Mouse (Mus musculus): Measurements from ENCODE around the gene Zscan10. TPM values are rescaled to one million over a fixed set of nuclear protein-coding genes. Genes with fewer than 3 reads are reported as not detected.
"Not testable (repeated sequence)": the region's sequence is repeated elsewhere in the genome, so short reads cannot be mapped to it uniquely, and the experiment has no call there.

Zscan10 gene
- polyA plus RNA-seq, 1 experiment from 2014 or later: not detected

- H3K4me2 ChIP-seq: no peak overlapping the region
- H3K36me3 ChIP-seq (ENCODE audit: control insufficient read depth, insufficient read depth, low read length): peaks cover 39% of the 10 kb centered on the region
- no peaks in the 10 kb centered on the region for H3K27me3 ChIP-seq (ENCODE audit: control insufficient read depth, insufficient read depth, low read length)
- peaks cover 2% of the 10 kb centered on the region for H3K9me3 ChIP-seq (replicated peaks; ENCODE audit: control insufficient read depth, low read length)
- no peak overlapping the region for H3K27ac ChIP-seq (ENCODE audit: low read depth, low read length)
- no peak overlapping the region for H3K9ac ChIP-seq (ENCODE audit: low read depth, low read length)
- H3K4me1 ChIP-seq (ENCODE audit: control insufficient read depth, insufficient read depth, low read length): no peaks in the 10 kb centered on the region
- ATAC-seq (replicated peaks; ENCODE audit: insufficient number of reproducible peaks, low FRiP score, low TSS enrichment): peak; percentile 31; the same call in 1 of the 2 replicates
- 90% methylated on average over 38 of the region's 38 CpGs for WGBS (ENCODE audit: insufficient replicate concordance)
- no peak overlapping the region for H3K4me3 ChIP-seq (ENCODE audit: low read depth, low read length)
These were observed 24.6 kb upstream of the Zscan10 start for GRCm38 (mm10) chr17:23575951-23576552.

GRCm38 (mm10) chr17:23584786-23585185, 15.9 kb upstream of the Zscan10 start:
- WGBS (ENCODE audit: insufficient replicate concordance): 71% methylated on average over 8 of the region's 8 CpGs
- Histone ChIP-seq H3K4me3 (ENCODE audit: low read depth, low read length) (peak overlapping the region; percentile 57; the same call in 1 of the 2 replicates), H3K36me3 (ENCODE audit: control insufficient read depth, insufficient read depth, low read length) (peaks cover 11% of the 10 kb centered on the region), H3K27ac (ENCODE audit: low read depth, low read length) (no peak overlapping the region), H3K4me2 (peak overlapping the region; percentile 93), H3K9ac (ENCODE audit: low read depth, low read length) (peak overlapping the region; percentile 72; the same call in 1 of the 2 replicates), H3K9me3 (replicated peaks; ENCODE audit: control insufficient read depth, low read length) (no peaks in the 10 kb centered on the region), H3K27me3 (ENCODE audit: control insufficient read depth, insufficient read depth, low read length) (no peaks in the 10 kb centered on the region), H3K4me1 (ENCODE audit: control insufficient read depth, insufficient read depth, low read length) (peaks cover 9% of the 10 kb centered on the region)
- ATAC-seq (replicated peaks; ENCODE audit: insufficient number of reproducible peaks, low FRiP score, low TSS enrichment): no peak

DNA sequence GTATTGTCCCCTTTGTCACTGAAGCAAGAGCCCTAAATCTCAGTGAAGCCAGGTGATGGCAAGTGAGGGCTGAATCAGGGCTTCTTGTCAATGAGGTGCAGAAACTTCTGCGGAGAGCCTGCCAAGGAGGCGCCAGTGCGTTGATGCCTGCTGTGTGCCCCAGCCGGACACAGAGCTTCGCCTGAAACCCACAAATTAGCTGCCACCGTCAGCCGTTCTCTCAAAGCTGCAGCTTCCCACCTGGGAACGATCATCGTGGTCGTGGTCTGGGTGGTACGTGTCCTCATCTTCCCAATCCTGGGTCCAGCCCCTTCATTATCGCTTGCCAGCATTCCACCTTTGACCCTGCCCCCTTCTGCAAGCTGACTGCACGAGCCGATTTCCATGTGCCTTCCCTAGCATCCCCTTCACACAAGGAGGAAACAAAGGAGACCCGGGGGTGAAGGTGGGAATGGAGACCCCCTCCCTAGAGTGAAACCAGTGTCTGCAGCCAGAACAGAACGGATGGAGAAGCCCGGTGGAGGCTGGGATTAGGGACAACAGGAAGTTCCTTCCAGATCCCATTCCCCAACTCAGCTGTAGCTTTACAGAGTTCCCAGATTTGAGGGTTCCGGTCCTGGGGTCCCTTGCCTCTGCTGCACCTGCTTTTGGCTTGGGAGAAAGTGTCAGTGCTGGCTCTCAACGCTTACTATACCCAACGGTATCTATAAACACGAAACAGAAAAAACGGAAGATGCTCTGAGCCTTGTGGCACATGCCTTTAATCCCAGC, 14.8 kb upstream of the Zscan10 start:
- Histone ChIP-seq H3K4me1 (ENCODE audit: control insufficient read depth, insufficient read depth, low read length) (peaks cover 9% of the 10 kb centered on the region), H3K9me3 (replicated peaks; ENCODE audit: control insufficient read depth, low read length) (no peaks in the 10 kb centered on the region), H3K27me3 (ENCODE audit: control insufficient read depth, insufficient read depth, low read length) (no peaks in the 10 kb centered on the region), H3K4me3 (ENCODE audit: low read depth, low read length) (peak overlapping the region; percentile 57), H3K36me3 (ENCODE audit: control insufficient read depth, insufficient read depth, low read length) (peaks cover 2% of the 10 kb centered on the region; the same call in 1 of the 2 replicates), H3K9ac (ENCODE audit: low read depth, low read length) (peak overlapping the region; percentile 72), H3K27ac (ENCODE audit: low read depth, low read length) (no peak overlapping the region; the same call in 1 of the 2 replicates), H3K4me2 (peak overlapping the region; percentile 93)
- ATAC-seq (replicated peaks; ENCODE audit: insufficient number of reproducible peaks, low FRiP score, low TSS enrichment): peak; percentile 63
- under 1% methylated on average over 22 of the region's 22 CpGs for WGBS (ENCODE audit: insufficient replicate concordance)

GRCm38 (mm10) chr17:23587253-23587652, 13.4 kb upstream of the Zscan10 start:
- WGBS (ENCODE audit: insufficient replicate concordance): 48% methylated on average over 2 of the region's 2 CpGs
- H3K27me3 ChIP-seq (ENCODE audit: control insufficient read depth, insufficient read depth, low read length): no peaks in the 10 kb centered on the region
- H3K27ac ChIP-seq (ENCODE audit: low read depth, low read length): no peak overlapping the region
- peaks cover 9% of the 10 kb centered on the region for H3K4me1 ChIP-seq (ENCODE audit: control insufficient read depth, insufficient read depth, low read length)
- no peak overlapping the region for H3K4me3 ChIP-seq (ENCODE audit: low read depth, low read length)
- H3K9ac ChIP-seq (ENCODE audit: low read depth, low read length): no peak overlapping the region
- no peak overlapping the region for H3K4me2 ChIP-seq
- ATAC-seq (replicated peaks; ENCODE audit: insufficient number of reproducible peaks, low FRiP score, low TSS enrichment): no peak
- no peaks in the 10 kb centered on the region for H3K36me3 ChIP-seq (ENCODE audit: control insufficient read depth, insufficient read depth, low read length)
- no peaks in the 10 kb centered on the region for H3K9me3 ChIP-seq (replicated peaks; ENCODE audit: control insufficient read depth, low read length)

- H3K4me1 ChIP-seq (ENCODE audit: control insufficient read depth, insufficient read depth, low read length): no peaks in the 10 kb centered on the region
- H3K4me2 ChIP-seq: peak overlapping the region; percentile 90
- peak overlapping the region; percentile 83 for H3K9ac ChIP-seq (ENCODE audit: low read depth, low read length)
- peak overlapping the region; percentile 51 for H3K4me3 ChIP-seq (ENCODE audit: low read depth, low read length)
- ATAC-seq (replicated peaks; ENCODE audit: insufficient number of reproducible peaks, low FRiP score, low TSS enrichment): peak; percentile 96
- no peaks in the 10 kb centered on the region for H3K9me3 ChIP-seq (replicated peaks; ENCODE audit: control insufficient read depth, low read length)
- no peaks in the 10 kb centered on the region for H3K36me3 ChIP-seq (ENCODE audit: control insufficient read depth, insufficient read depth, low read length)
- no peaks in the 10 kb centered on the region for H3K27me3 ChIP-seq (ENCODE audit: control insufficient read depth, insufficient read depth, low read length)
- WGBS (ENCODE audit: insufficient replicate concordance): 7% methylated on average over 34 of the region's 34 CpGs
- H3K27ac ChIP-seq (ENCODE audit: low read depth, low read length): peak overlapping the region; percentile 68
These were observed 8.3 kb upstream of the Zscan10 start for GRCm38 (mm10) chr17:23592208-23592925.

- H3K4me1 ChIP-seq (ENCODE audit: control insufficient read depth, insufficient read depth, low read length): no peaks in the 10 kb centered on the region
- H3K9ac ChIP-seq (ENCODE audit: low read depth, low read length): peak overlapping the region; percentile 83
- ATAC-seq (replicated peaks; ENCODE audit: insufficient number of reproducible peaks, low FRiP score, low TSS enrichment): peak; percentile 44; the same call in 1 of the 2 replicates
- H3K4me3 ChIP-seq (ENCODE audit: low read depth, low read length): peak overlapping the region; percentile 51
- H3K9me3 ChIP-seq (replicated peaks; ENCODE audit: control insufficient read depth, low read length): no peaks in the 10 kb centered on the region
- no peaks in the 10 kb centered on the region for H3K27me3 ChIP-seq (ENCODE audit: control insufficient read depth, insufficient read depth, low read length)
- no peaks in the 10 kb centered on the region for H3K36me3 ChIP-seq (ENCODE audit: control insufficient read depth, insufficient read depth, low read length)
- WGBS (ENCODE audit: insufficient replicate concordance): 12% methylated on average over 13 of the region's 13 CpGs
- peak overlapping the region; percentile 68 for H3K27ac ChIP-seq (ENCODE audit: low read depth, low read length)
- H3K4me2 ChIP-seq: peak overlapping the region; percentile 90
These were observed 7.7 kb upstream of the Zscan10 start for GRCm38 (mm10) chr17:23592926-23593300.

- ATAC-seq (replicated peaks; ENCODE audit: insufficient number of reproducible peaks, low FRiP score, low TSS enrichment); H3K9me3 ChIP-seq (replicated peaks; ENCODE audit: control insufficient read depth, low read length); H3K27ac ChIP-seq (ENCODE audit: low read depth, low read length); H3K9ac ChIP-seq (ENCODE audit: low read depth, low read length); H3K4me3 ChIP-seq (ENCODE audit: low read depth, low read length); H3K27me3 ChIP-seq (ENCODE audit: control insufficient read depth, insufficient read depth, low read length); H3K4me2 ChIP-seq; H3K36me3 ChIP-seq (ENCODE audit: control insufficient read depth, insufficient read depth, low read length); H3K4me1 ChIP-seq (ENCODE audit: control insufficient read depth, insufficient read depth, low read length): not testable (repeated sequence)
- WGBS (ENCODE audit: insufficient replicate concordance): 71% methylated on average over 4 of the region's 4 CpGs
These were observed 5.5 kb upstream of the Zscan10 start for GRCm38 (mm10) chr17:23595139-23595538.
